Mouse (Mus musculus) lung, postnatal 4 days (tissue): ENCODE results near the gene Samd4b.
A peak's percentile ranks its signal among the peaks of the same experiment; 100 is the strongest.

Experiments
- DNase-seq, 2 experiments: peaks; one replicate each; pipeline ENCODE4 v3.0.0; 2021

Gene Samd4b

GRCm38 (mm10) chr7:28586663-28587411, 11.1 kb downstream of the Samd4b start:
- DNase-seq: peak; percentile 66 to 70

GRCm38 (mm10) chr7:28585001-28585400, 12.9 kb downstream of the Samd4b start:
- DNase-seq: peak in 1 of 2 experiments; percentile 66

DNA sequence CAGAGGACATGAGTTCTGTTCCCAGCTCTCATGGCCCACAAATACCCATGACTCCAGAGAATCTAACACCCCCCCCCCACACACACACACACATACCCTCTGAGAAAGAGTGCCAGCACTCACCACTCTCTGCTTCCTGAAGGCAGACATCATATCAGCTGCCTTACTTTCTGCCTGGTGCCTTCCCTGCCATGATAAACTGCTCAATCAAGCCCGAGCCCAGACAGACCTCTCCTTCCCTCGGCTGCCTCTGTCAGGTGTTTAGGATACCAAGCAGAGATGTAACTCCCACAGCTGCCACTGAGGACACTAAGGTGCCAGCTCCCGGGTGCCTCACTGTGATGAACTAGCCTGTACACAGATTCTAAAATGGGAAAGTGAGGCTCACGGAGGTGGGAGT, 13.5 kb downstream of the Samd4b start:
- no peak for DNase-seq

DNA sequence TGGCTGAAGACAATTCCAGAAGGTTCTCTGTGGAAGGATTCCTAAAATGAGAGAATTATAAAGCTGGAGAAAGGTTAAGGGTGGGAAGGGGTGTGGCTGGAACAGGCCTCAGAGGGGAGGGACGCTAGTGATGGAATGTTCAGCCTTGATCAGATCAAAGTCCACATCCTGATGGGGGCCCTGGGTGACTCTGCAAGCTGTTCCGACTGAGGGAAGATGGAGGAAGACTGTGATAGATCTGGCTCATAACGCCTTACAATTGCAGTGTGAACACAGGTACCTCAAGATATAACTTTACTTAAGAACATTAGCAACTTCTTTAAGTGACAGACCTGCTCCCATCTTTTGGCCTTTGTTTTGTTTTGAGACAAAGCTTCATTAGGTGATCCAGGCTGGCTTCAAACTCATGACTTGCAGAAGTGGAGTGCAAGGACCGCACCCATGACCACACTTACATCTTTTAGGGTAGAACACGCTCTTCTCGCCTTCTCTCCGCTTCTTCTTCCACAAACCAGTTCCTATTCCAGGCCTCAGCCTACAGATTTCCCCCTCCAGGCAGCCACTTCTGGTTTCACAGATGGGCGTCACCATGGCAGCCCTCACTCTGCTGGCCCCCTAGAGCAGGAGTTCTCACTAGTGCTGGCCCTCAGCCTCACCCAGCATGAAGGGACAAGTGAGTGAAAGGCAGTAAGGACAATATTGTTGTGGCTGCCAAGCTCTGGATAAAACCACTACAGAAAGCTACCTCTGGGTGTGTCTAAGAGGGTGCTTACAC, 14.2 kb downstream of the Samd4b start:
- peak; percentile 51 to 62 for DNase-seq

DNA sequence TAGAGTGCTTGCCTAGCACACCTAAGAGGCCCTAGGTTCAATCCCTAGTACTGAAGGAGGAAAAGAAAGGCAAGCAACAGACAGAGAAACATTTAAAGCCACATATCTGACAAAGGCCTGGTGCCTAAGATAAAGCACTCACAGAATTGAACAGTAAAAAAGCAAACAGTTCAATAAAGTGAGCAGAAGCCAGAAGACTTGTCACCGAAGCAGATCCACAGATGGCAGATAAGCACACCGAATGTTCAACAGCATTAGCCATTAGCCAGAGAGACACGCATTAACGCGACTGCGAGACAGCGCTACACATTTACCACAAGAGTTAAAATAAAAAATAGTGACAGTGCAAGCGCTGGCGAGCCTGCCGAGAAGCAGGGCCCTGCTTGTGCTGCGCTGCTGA, 15.1 kb downstream of the Samd4b start:
- no peak for DNase-seq

DNA sequence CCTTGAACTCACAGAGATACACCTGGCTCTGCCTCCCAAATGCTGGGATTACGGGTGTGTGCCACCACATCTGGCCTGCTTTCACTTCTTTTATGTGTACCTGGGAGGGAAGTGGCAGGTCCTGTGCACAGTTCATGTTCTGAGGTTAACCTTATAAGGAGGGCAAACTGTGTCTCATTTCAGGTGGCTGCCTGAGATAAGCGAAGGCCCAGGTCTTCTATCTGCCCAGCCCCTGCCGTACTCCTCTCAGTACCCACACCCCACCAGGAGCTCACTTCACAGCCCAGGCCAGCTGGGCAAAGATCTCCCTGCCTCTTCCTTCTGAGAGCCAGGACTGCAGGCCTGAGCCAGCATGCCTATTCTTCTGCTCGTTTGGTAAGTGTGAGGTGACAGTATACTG, 16.2 kb downstream of the Samd4b start:
- DNase-seq: no peak

DNA sequence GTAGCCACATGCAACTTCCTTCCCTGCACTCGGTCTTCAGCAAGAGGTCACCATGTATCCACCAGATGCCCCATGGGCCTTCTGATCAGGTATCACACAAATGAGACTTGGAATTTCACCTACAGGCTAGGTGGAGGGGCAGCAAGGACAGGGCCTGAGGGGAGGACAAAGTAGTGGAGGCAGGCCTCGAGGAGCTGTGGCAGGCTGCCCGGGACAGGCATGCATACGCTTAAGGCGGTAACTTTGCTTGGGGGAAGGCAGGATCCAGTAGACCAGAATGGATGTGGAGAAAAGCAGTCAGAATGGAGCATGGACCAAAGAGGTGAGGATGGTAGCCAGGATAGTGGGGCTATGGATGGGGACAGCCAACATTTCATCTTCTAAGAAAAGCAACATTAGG, 18.1 kb downstream of the Samd4b start:
- no peak for DNase-seq

DNA sequence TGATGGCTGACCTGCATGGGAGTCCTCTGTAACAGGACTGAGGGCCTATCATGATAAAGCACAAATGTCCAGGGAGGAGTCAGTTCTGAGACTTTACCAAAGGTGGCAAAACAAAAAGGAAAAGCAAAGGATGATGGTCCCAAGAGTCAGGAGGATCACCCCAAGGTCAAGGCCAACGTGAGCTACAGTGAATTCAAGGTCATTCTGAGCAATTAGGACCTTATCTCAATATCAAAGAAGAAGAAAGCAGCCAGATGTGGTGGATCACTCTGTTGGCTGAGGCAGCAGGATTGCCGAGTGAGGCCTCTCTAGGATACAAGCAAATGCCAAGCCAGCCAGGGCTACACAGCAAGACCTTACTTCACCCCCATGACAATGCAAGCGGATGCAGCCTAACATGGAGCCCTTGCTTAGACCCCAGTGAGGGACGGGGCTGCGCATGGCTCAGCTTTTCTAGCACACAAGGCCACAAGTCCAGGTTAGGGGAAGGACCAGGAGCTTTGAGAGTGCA, 19.3 kb downstream of the Samd4b start:
- peak in 1 of 2 experiments; percentile 22 for DNase-seq

DNA sequence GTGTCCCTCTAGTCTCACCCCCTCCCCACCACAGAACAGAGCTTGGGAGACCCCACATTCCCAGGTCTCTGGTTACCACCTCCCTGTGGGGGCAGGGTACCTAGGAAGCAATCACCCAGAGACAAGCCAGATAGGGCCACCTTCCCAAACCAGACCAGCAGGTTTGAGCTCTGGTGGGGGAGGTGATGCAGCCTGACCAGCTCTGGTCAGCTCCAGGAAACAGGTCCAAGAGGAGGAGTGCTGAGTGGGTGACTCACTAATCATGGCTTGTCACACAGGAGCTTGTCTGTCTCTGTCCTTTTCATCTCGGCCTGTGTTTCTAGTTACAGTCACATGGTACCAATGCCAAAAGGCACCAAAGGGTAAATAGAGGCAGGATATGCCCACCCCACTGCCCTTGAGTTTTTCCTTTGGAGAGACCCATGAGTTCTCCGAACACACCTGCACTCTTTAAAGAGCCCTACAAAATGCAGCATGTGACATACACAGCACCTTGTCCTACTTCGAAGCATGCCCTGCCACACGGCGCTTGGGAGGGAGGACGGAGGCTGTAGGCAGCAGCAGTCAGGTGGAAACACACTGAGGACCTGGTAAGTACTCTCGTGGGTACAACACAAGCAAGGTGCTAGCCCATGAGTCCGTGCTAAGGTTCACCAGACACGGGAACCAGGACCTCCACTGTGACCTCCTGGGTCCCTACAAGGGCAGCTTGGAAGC, 20.0 kb downstream of the Samd4b start:
- peak; percentile 77 to 88 for DNase-seq

DNA sequence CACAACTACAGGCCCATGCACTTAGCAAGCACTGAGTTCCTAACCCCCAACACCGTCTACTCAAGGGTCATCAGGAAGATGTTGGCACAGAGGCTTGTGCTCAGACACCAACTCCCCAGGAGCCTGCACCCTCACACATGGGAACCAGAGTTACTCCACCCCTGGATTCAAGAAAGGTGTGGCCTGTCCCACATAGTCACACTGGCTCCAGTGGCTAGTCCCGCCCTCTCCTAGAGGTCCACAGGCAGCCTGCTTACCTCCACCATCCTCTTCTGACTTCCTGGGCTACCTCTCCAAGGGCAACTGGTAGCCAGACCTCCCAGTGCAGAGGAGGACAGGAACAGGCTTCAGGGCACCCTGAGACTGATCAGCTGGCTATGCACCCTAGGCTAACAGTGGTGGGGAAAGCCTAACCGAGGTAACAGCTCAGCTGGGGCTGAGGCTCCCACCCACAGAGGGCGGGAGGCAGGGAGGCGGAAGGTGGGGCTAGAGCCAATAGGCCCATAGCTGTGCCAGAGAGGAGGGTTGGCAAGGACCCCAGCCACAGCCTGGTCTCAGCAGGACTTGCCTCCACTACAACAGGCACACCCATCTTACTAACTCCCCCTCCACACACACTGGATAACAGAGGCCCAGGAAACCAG, 21.6 kb downstream of the Samd4b start:
- peak; percentile 82 to 92 for DNase-seq

GRCm38 (mm10) chr7:28575597-28575996, 22.3 kb downstream of the Samd4b start:
- DNase-seq: peak in 1 of 2 experiments; percentile 23

GRCm38 (mm10) chr7:28573236-28573635, 24.7 kb downstream of the Samd4b start:
- DNase-seq: no peak

GRCm38 (mm10) chr7:28572689-28573088, 25.3 kb downstream of the Samd4b start:
- no peak for DNase-seq

DNA sequence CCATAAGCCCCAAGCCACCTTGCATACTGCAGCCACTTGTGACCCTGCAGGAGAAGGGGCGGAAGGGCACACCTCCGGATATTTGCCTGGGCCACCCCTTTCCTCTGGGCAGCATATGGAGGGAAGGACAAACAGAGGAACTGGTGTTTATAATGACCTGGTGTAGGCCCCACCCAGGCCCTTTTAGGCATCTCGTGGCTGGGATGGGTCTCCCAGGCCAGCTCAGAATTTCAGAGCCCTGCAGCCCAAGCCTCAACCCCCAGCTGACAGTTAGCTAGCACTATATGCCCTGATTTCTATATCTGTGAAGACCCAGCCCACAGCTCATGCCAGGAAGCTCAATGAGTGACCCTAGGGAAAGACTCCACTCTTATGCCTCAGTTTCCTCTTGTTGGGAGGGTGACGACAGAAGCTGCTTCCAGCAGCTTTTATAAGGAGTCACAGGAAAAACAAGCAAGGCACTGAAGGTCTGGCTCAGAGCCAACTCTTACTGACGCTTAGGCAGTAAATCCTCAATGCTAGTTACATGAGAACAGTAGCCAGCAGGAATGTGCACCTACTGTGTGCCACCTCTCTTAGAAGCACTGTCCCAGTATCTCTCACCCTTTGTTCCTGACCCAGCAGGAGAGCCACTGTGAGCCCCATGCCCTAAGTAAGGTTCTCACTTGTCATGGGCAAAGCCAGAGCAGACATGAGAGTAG, 26.8 kb downstream of the Samd4b start:
- DNase-seq: peak; percentile 68 to 84

- DNase-seq: peak; percentile 90 to 93
Measured at GRCm38 (mm10) chr7:28570291-28570981, 27.5 kb downstream of the Samd4b start.

DNA sequence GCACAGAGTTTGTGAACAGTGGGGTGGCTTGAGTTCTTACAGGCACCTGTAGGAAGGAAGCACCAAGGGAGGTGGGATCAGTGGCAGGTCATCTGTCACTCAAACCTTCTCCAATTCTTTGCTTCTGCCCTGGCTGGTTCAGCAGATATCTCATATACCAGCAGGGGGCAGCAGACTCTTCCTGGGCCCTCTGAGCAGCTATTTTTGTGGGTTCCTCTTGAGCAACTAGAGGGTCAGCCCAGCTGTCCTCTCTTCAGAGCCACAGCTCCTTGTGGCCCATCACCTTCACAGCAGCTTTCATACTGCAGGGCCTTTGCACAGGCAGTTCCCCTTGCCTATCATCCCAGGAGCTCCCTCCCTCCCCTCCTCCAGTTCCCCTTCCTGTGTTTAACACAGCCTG, 29.7 kb downstream of the Samd4b start:
- peak; percentile 55 to 78 for DNase-seq

DNA sequence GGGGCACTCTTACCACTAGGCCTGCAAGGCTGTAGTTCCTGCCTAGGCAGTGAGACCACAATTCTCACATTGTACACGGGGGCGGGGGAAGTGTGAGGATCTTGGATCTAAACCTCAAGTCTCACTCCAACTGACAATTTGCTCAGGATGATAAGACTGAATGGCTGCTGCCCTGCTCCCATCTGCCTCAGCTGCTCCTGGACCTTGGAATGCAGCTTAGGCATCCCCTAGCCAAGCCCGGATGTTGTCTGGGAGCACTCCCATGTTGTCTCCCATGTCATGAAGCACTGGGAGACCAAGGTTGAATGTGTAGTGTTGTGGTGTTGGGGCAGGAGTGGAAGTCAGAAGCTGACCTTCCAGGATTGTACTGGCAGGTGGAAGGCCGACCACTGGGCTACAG, 30.4 kb downstream of the Samd4b start:
- DNase-seq: no peak

DNA sequence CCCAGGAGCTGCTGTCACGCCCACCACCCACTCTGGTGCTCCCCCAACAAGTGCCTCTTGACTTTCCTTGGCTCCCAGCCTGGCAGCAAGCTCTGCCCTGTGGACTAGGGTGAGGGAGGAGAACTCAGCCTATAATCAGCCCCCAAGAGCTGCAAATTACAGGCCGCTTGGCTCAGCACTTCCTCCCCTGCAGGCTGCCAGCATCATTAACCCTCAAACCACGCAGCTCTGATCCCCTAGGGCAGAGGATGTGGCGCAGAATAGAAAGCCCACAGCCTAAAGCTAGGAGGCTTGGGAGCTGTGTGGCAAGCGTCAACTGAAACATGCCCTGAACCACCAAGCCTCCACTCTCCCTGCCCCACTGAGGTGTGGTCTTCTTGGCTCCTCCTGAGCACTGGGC, 32.5 kb downstream of the Samd4b start:
- DNase-seq: no peak

DNA sequence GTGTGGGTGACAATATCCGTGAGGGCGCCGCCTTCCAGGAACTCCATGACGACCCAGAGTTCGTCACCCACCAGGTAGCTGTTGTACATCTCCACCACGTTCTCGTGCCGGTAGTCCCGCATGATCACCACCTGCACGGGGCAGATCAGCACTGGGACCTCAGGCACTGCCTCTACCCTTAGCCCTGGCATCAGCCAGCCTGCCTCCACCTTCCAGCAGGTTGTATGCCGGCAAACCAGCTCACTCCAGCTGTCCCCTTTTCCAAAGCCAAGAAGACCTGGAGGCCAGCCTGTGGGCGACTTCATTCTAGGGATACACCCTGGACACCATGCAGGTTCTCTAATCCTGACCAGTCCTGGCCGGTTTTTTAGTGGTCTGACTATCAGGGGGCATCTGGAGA, 35.0 kb downstream of the Samd4b start:
- DNase-seq: no peak

- no peak for DNase-seq
Measured at GRCm38 (mm10) chr7:28562371-28562770, 35.6 kb downstream of the Samd4b start.

DNA sequence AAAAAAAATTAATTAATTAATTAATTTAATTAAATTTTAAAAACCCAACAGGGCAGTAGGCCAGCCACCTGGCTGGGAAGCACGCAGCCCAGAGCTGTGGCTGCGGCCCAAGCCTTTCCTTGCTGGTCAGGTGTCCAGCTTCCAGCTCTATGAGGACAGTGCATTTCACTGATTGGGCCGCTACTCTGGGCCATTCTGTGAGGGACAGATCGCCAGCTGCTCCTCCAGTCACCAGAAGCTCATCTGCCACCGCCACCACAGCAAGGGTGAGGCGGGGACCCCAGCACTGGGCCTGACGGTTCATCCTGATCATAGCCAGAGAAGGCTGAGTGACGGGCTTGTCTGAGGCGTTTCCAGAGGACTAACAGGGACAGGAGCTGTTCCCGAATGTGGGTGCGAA, 36.0 kb downstream of the Samd4b start:
- DNase-seq: no peak

DNA sequence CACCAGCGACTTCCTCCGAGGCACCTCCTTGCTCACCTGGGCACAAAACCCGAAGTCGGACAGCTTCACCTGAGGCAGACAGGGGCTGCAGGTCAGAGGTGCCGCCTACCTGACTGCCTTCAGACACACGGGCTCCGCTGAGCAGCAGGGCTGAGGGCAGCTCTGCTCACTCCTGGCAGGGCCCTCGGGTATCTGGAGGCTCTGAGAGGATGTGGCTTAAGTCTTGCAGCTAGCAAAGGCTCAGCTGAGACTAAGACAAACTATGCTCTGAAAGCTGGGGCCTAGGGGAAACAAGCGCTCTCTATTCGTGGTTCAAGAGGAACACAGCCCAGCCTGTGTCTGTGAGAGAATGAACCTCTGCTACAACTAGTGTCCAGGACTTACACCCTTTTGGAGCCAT, 37.1 kb downstream of the Samd4b start:
- DNase-seq: no peak
